Mouse (Mus musculus): ENCODE results near the gene Adgrd1. TPM values are rescaled to one million over a fixed set of nuclear protein-coding genes. Genes with fewer than 3 reads are reported as not detected.
A peak's percentile ranks its signal among the peaks of the same experiment; 100 is the strongest.

Gene Adgrd1
- polyA plus RNA-seq, 1 experiment from 2014 or later = 1.6 TPM

GRCm38 (mm10) chr5:129169567-129169966 is 73.0 kb downstream of the Adgrd1 start:
- H3K9ac ChIP-seq (ENCODE audit: low read depth, low read length) = no peak overlapping the region
- H3K36me3 ChIP-seq (ENCODE audit: control insufficient read depth, insufficient read depth) = no peaks in the 10 kb centered on the region
- H3K4me1 ChIP-seq (replicated peaks; ENCODE audit: control insufficient read depth, insufficient read depth, low read length) = no peaks in the 10 kb centered on the region
- H3K9me3 ChIP-seq (ENCODE audit: control insufficient read depth) = no peaks in the 10 kb centered on the region
- H3K4me3 ChIP-seq (ENCODE audit: low read depth, low read length) = no peak overlapping the region
- H3K27me3 ChIP-seq (replicated peaks; ENCODE audit: control insufficient read depth, insufficient read depth, low read length) = no peaks in the 10 kb centered on the region
- no peak for TF ChIP-seq CTCF (IDR thresholded peaks at IDR 0.05; ENCODE audit: low read depth)
- 46% methylated on average over 4 of the region's 4 CpGs for WGBS
- H3K27ac ChIP-seq (ENCODE audit: low read depth, low read length) = no peak overlapping the region
- H3K4me2 ChIP-seq (replicated peaks; ENCODE audit: low read depth) = no peak overlapping the region
- no peak for ATAC-seq

- H3K27me3 ChIP-seq (replicated peaks; ENCODE audit: control insufficient read depth, insufficient read depth, low read length) = no peaks in the 10 kb centered on the region
- H3K4me1 ChIP-seq (replicated peaks; ENCODE audit: control insufficient read depth, insufficient read depth, low read length) = no peaks in the 10 kb centered on the region
- 87% methylated on average over 6 of the region's 6 CpGs for WGBS
Observed at GRCm38 (mm10) chr5:129172533-129172932, 76.0 kb downstream of the Adgrd1 start.

GRCm38 (mm10) chr5:129175925-129176324 is 79.4 kb downstream of the Adgrd1 start:
- WGBS = 46% methylated on average over 3 of the region's 3 CpGs
- H3K4me3 ChIP-seq (ENCODE audit: low read depth, low read length) = no peak overlapping the region
- no peak overlapping the region for H3K9ac ChIP-seq (ENCODE audit: low read depth, low read length)
- no peak for ATAC-seq
- no peak for TF ChIP-seq CTCF (IDR thresholded peaks at IDR 0.05; ENCODE audit: low read depth)
- no peaks in the 10 kb centered on the region for H3K4me1 ChIP-seq (replicated peaks; ENCODE audit: control insufficient read depth, insufficient read depth, low read length)
- H3K4me2 ChIP-seq (replicated peaks; ENCODE audit: low read depth) = no peak overlapping the region
- H3K9me3 ChIP-seq (ENCODE audit: control insufficient read depth) = no peaks in the 10 kb centered on the region
- H3K27me3 ChIP-seq (replicated peaks; ENCODE audit: control insufficient read depth, insufficient read depth, low read length) = no peaks in the 10 kb centered on the region
- H3K27ac ChIP-seq (ENCODE audit: low read depth, low read length) = no peak overlapping the region
- no peaks in the 10 kb centered on the region for H3K36me3 ChIP-seq (ENCODE audit: control insufficient read depth, insufficient read depth)

More at GRCm38 (mm10) chr5:129172533-129172932, 76.0 kb downstream of the Adgrd1 start:
- no peaks in the 10 kb centered on the region for H3K36me3 ChIP-seq (ENCODE audit: control insufficient read depth, insufficient read depth)
- no peak for TF ChIP-seq CTCF (IDR thresholded peaks at IDR 0.05; ENCODE audit: low read depth)
- no peak overlapping the region for H3K27ac ChIP-seq (ENCODE audit: low read depth, low read length)
- H3K4me3 ChIP-seq (ENCODE audit: low read depth, low read length) = no peak overlapping the region
- H3K4me2 ChIP-seq (replicated peaks; ENCODE audit: low read depth) = no peak overlapping the region
- no peaks in the 10 kb centered on the region for H3K9me3 ChIP-seq (ENCODE audit: control insufficient read depth)
- no peak for ATAC-seq
- no peak overlapping the region for H3K9ac ChIP-seq (ENCODE audit: low read depth, low read length)

GRCm38 (mm10) chr5:129177697-129178511 is 81.4 kb downstream of the Adgrd1 start:
- no peak overlapping the region for H3K9ac ChIP-seq (ENCODE audit: low read depth, low read length)
- no peaks in the 10 kb centered on the region for H3K27me3 ChIP-seq (replicated peaks; ENCODE audit: control insufficient read depth, insufficient read depth, low read length)
- ATAC-seq = peak; percentile 64

GRCm38 (mm10) chr5:129179356-129179755 is 82.8 kb downstream of the Adgrd1 start:
- Histone ChIP-seq H3K27me3 (replicated peaks; ENCODE audit: control insufficient read depth, insufficient read depth, low read length) (no peaks in the 10 kb centered on the region), H3K9ac (ENCODE audit: low read depth, low read length) (no peak overlapping the region), H3K4me2 (replicated peaks; ENCODE audit: low read depth) (no peak overlapping the region), H3K27ac (ENCODE audit: low read depth, low read length) (no peak overlapping the region), H3K4me3 (ENCODE audit: low read depth, low read length) (no peak overlapping the region), H3K9me3 (ENCODE audit: control insufficient read depth) (no peaks in the 10 kb centered on the region), H3K4me1 (replicated peaks; ENCODE audit: control insufficient read depth, insufficient read depth, low read length) (no peaks in the 10 kb centered on the region), H3K36me3 (ENCODE audit: control insufficient read depth, insufficient read depth) (no peaks in the 10 kb centered on the region)
- WGBS = 88% methylated on average over 6 of the region's 6 CpGs
- TF ChIP-seq CTCF (IDR thresholded peaks at IDR 0.05; ENCODE audit: low read depth) = no peak
- ATAC-seq = no peak

More at GRCm38 (mm10) chr5:129177697-129178511, 81.4 kb downstream of the Adgrd1 start:
- H3K9me3 ChIP-seq (ENCODE audit: control insufficient read depth) = no peaks in the 10 kb centered on the region
- no peak overlapping the region for H3K4me3 ChIP-seq (ENCODE audit: low read depth, low read length)
- H3K4me1 ChIP-seq (replicated peaks; ENCODE audit: control insufficient read depth, insufficient read depth, low read length) = no peaks in the 10 kb centered on the region
- WGBS = 52% methylated on average over 14 of the region's 14 CpGs
- H3K36me3 ChIP-seq (ENCODE audit: control insufficient read depth, insufficient read depth) = no peaks in the 10 kb centered on the region
- H3K4me2 ChIP-seq (replicated peaks; ENCODE audit: low read depth) = peak overlapping the region; percentile 28
- peak; percentile 96 for TF ChIP-seq CTCF (IDR thresholded peaks at IDR 0.05; ENCODE audit: low read depth)
- H3K27ac ChIP-seq (ENCODE audit: low read depth, low read length) = no peak overlapping the region

GRCm38 (mm10) chr5:129179995-129180714 is 83.6 kb downstream of the Adgrd1 start:
- H3K9ac ChIP-seq (ENCODE audit: low read depth, low read length) = no peak overlapping the region
- TF ChIP-seq CTCF (IDR thresholded peaks at IDR 0.05; ENCODE audit: low read depth) = no peak
- no peaks in the 10 kb centered on the region for H3K9me3 ChIP-seq (ENCODE audit: control insufficient read depth)
- no peaks in the 10 kb centered on the region for H3K27me3 ChIP-seq (replicated peaks; ENCODE audit: control insufficient read depth, insufficient read depth, low read length)
- no peak overlapping the region for H3K4me3 ChIP-seq (ENCODE audit: low read depth, low read length)
- H3K4me2 ChIP-seq (replicated peaks; ENCODE audit: low read depth) = no peak overlapping the region
- 72% methylated on average over 17 of the region's 17 CpGs for WGBS
- ATAC-seq = no peak
- H3K27ac ChIP-seq (ENCODE audit: low read depth, low read length) = no peak overlapping the region
- H3K36me3 ChIP-seq (ENCODE audit: control insufficient read depth, insufficient read depth) = no peaks in the 10 kb centered on the region
- no peaks in the 10 kb centered on the region for H3K4me1 ChIP-seq (replicated peaks; ENCODE audit: control insufficient read depth, insufficient read depth, low read length)

Measured in intestine, postnatal 0 days (tissue).